Mouse (Mus musculus) hindbrain, embryonic 15.5 days (tissue): Measurements from ENCODE around the gene Wdr5. TPM values are rescaled to one million over a fixed set of nuclear protein-coding genes. Genes with fewer than 3 reads are reported as not detected.

Experiments used
- ATAC-seq: fragments of 200-750 bp; cut with Nextera tagmentation; 2 replicates; pipeline ENCODE4 v1.8.0; 2017; ENCODE audit warnings: low read depth, moderate number of reproducible peaks, moderate TSS enrichment; ENCODE audit not compliant: low FRiP score
- H3K27ac ChIP-seq: fragments of 300-500 bp; sonication (generic); replicated peaks from 2 replicates; pipeline ENCODE4 v1.5.1; 2015; ENCODE audit warnings: mild to moderate bottlenecking, inconsistent platforms
- H3K27me3 ChIP-seq: fragments of 300-500 bp; sonication (generic); 2 replicates; pipeline ENCODE4 v1.6.1; 2015; ENCODE audit warnings: control low read depth, inconsistent platforms
- H3K36me3 ChIP-seq: fragments of 300-500 bp; sonication (generic); 2 replicates; pipeline ENCODE4 v1.6.1; 2015; ENCODE audit warnings: control low read depth, inconsistent platforms
- H3K4me1 ChIP-seq: fragments of 300-500 bp; sonication (generic); replicated peaks from 2 replicates; pipeline ENCODE4 v1.6.1; 2015; ENCODE audit warnings: control low read depth, inconsistent platforms
- H3K4me2 ChIP-seq: fragments of 300-500 bp; sonication (generic); 2 replicates; pipeline ENCODE4 v1.6.1; 2015; ENCODE audit warnings: moderate library complexity, mild to moderate bottlenecking, inconsistent platforms
- H3K4me3 ChIP-seq: fragments of 300-500 bp; sonication (generic); 2 replicates; pipeline ENCODE4 v1.5.1; 2015; ENCODE audit warnings: mild to moderate bottlenecking, inconsistent platforms
- H3K9ac ChIP-seq: fragments of 300-500 bp; sonication (generic); 2 replicates; pipeline ENCODE4 v1.6.1; 2015; ENCODE audit warnings: inconsistent platforms
- H3K9me3 ChIP-seq: fragments of 300-500 bp; sonication (generic); 2 replicates; pipeline ENCODE4 v1.6.1; 2016; ENCODE audit warnings: control low read depth, inconsistent platforms
- WGBS: fragments of 180-500 bp; shearing (Covaris S2); methylation state at CpG from one replicate; pipeline ENCODE4 v1.1.7; 2015; 5-methylcytosine and 5-hydroxymethylcytosine counted together
- polyA plus RNA-seq: library from polyadenylated mRNA; unstranded; fragments of >200 nt; fragmentation: Nextera tagmentation; extraction: Ambion mirVana; gene quantifications from 2 replicates; pipeline ENCODE4 v1.2.1, GENCODE M21; 2015

Gene Wdr5
- polyA plus RNA-seq = 44.2 and 45.9 TPM in 2 replicates

- Histone ChIP-seq H3K27ac (peak within 1 kb of the TSS; percentile 91), H3K9me3 (no peaks in the 10 kb centered on the region), H3K27me3 (no peaks in the 10 kb centered on the region), H3K4me2 (peak within 1 kb of the TSS; percentile 94), H3K9ac (peak within 1 kb of the TSS; percentile 90), H3K4me1 (peaks cover 33% of the 10 kb centered on the region), H3K36me3 (peaks cover 15% of the 10 kb centered on the region), H3K4me3 (peak within 1 kb of the TSS; percentile 77)
- peak; percentile 94 for ATAC-seq
- WGBS = under 1% methylated on average over 57 of the region's 57 CpGs
Measured at GRCm38 (mm10) chr2:27514639-27515328, at the start of gene Wdr5. Wdr5 (plus strand) TSS chr2:27515157.

GRCm38 (mm10) chr2:27469292-27469990 is 45.5 kb upstream of the Wdr5 start:
- H3K27ac ChIP-seq = no peak overlapping the region
- no peaks in the 10 kb centered on the region for H3K9me3 ChIP-seq
- peaks cover 60% of the 10 kb centered on the region for H3K4me1 ChIP-seq
- no peaks in the 10 kb centered on the region for H3K27me3 ChIP-seq
- H3K4me3 ChIP-seq = no peak overlapping the region
- 83% methylated on average over 4 of the region's 4 CpGs for WGBS
- peaks cover 6% of the 10 kb centered on the region; the same call in 1 of the 2 replicates for H3K36me3 ChIP-seq
- H3K9ac ChIP-seq = no peak overlapping the region
- no peak for ATAC-seq
- no peak overlapping the region for H3K4me2 ChIP-seq

- 84% methylated on average over 3 of the region's 3 CpGs for WGBS
- H3K9me3 ChIP-seq = no peaks in the 10 kb centered on the region
- H3K4me2 ChIP-seq = no peak overlapping the region
- peaks cover 6% of the 10 kb centered on the region; the same call in 1 of the 2 replicates for H3K36me3 ChIP-seq
- H3K4me3 ChIP-seq = no peak overlapping the region
- H3K27ac ChIP-seq = no peak overlapping the region
- H3K4me1 ChIP-seq = peaks cover 61% of the 10 kb centered on the region
- no peak for ATAC-seq
- H3K9ac ChIP-seq = no peak overlapping the region
- no peaks in the 10 kb centered on the region for H3K27me3 ChIP-seq
Measured at GRCm38 (mm10) chr2:27469991-27470355, 45.0 kb upstream of the Wdr5 start.

DNA sequence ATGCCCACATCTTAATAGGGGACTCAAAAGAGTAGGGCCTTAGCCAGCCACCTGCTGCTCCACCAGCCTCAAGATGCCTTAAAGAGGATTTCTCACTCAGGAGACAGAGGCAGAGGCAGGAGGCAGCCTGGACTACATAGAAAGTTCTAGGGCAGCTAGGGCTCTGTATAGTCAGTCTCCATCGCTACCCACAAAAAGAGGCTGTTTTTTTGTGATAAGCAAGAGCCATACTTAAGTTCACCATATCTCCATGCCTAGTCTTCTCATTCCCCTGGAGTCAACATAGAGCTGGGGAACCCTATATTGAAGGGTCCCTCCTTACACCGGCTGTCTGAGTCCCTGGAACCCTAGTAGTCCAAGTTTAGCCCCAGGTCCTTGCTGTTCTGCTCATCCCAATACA is 44.4 kb upstream of the Wdr5 start:
- H3K9me3 ChIP-seq = no peaks in the 10 kb centered on the region
- H3K4me3 ChIP-seq = no peak overlapping the region
- H3K4me2 ChIP-seq = no peak overlapping the region
- no peaks in the 10 kb centered on the region for H3K27me3 ChIP-seq
- no peak for ATAC-seq
- no peak overlapping the region for H3K9ac ChIP-seq
- H3K36me3 ChIP-seq = peaks cover 3% of the 10 kb centered on the region; the same call in 1 of the 2 replicates
- H3K27ac ChIP-seq = no peak overlapping the region
- WGBS = 94% methylated on average over 2 of the region's 2 CpGs
- peaks cover 61% of the 10 kb centered on the region for H3K4me1 ChIP-seq

GRCm38 (mm10) chr2:27471170-27471584 is 43.8 kb upstream of the Wdr5 start:
- Histone ChIP-seq H3K9me3 (no peaks in the 10 kb centered on the region), H3K4me3 (no peak overlapping the region), H3K4me1 (peaks cover 63% of the 10 kb centered on the region), H3K36me3 (no peaks in the 10 kb centered on the region), H3K4me2 (no peak overlapping the region), H3K27ac (no peak overlapping the region), H3K9ac (no peak overlapping the region), H3K27me3 (no peaks in the 10 kb centered on the region)
- ATAC-seq = no peak

GRCm38 (mm10) chr2:27473061-27473765 is 41.7 kb upstream of the Wdr5 start:
- H3K9ac ChIP-seq = peak overlapping the region; percentile 82; the same call in 1 of the 2 replicates
- no peaks in the 10 kb centered on the region for H3K27me3 ChIP-seq
- peak overlapping the region; percentile 99 for H3K4me2 ChIP-seq
- no peaks in the 10 kb centered on the region for H3K9me3 ChIP-seq
- H3K4me1 ChIP-seq = peaks cover 67% of the 10 kb centered on the region
- H3K27ac ChIP-seq = no peak overlapping the region
- no peaks in the 10 kb centered on the region for H3K36me3 ChIP-seq
- WGBS = 70% methylated on average over 7 of the region's 7 CpGs
- peak overlapping the region; percentile 83 for H3K4me3 ChIP-seq
- no peak for ATAC-seq

DNA sequence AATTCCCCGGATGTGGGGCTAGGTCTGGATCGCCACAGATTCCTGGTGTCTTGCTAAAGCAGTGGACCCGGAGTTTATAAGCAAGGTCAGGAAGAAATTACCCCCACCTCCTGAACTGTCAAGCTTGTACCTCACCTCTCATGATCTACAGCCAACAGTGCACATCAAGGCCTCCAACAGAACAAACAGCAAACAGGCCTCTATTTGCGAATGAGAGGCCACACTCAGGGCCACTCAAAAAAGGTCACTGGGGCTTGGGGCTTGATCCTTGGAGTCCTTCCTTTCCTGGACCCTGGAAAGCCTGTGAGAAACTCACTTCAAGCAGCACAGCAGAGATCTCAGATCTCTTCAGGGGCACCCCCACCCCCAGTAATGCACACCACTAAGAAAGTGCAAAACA is 41.0 kb upstream of the Wdr5 start:
- peak overlapping the region; percentile 99 for H3K4me2 ChIP-seq
- ATAC-seq = no peak
- H3K9ac ChIP-seq = peak overlapping the region; percentile 82
- H3K27me3 ChIP-seq = no peaks in the 10 kb centered on the region
- H3K9me3 ChIP-seq = no peaks in the 10 kb centered on the region
- no peaks in the 10 kb centered on the region for H3K36me3 ChIP-seq
- 31% methylated on average over 4 of the region's 4 CpGs for WGBS
- no peak overlapping the region for H3K27ac ChIP-seq
- H3K4me1 ChIP-seq = peaks cover 66% of the 10 kb centered on the region
- peak overlapping the region; percentile 83 for H3K4me3 ChIP-seq

DNA sequence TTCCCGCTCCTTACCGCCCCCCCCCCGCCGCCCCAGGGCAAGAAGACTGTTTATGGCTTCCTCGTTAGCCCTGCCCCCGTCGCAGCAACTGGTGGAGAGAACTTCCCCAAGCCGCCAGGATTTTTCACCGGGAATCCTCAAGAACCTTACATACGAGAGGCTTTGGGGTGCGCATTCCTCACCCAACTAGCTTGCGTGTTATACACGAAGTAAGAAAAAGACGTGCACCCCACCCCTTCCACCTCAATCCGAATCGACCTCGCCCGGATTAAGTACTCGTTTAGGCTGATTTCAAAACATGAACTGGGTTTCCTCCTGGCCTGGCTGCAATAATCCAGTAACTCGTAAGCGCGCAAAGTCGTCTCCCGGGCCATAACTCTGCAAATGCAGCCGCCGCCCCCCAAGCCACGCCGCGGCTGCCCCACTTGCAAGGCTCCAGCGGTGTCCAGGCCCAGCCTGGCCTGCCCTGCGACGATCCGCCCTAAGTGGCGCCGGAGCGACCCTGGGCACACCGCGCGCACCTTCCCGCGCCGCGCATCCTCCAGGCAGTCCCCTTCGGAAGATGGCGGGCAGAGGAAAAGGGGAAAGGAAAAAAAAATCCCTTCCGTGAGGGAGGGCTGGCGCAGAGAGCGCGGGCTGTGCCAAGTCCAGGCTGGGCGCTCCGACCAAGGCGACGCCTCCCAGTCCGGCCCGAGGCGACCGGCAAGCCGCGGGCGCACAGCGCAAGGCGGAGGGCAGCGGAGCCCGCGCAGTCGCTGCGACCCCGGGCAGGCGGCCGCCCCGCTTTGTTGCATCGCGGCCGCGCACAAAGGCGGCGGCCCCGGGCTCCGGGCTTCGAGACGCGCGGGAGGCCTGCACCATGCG is 40.1 kb upstream of the Wdr5 start:
- peak overlapping the region; percentile 83 for H3K4me3 ChIP-seq
- H3K4me1 ChIP-seq = peaks cover 57% of the 10 kb centered on the region
- under 1% methylated on average over 75 of the region's 84 CpGs for WGBS
- H3K27ac ChIP-seq = peak overlapping the region; percentile 93
- peak overlapping the region; percentile 99 for H3K4me2 ChIP-seq
- H3K27me3 ChIP-seq = no peaks in the 10 kb centered on the region
- peak overlapping the region; percentile 82 for H3K9ac ChIP-seq
- no peaks in the 10 kb centered on the region for H3K36me3 ChIP-seq
- H3K9me3 ChIP-seq = no peaks in the 10 kb centered on the region
- ATAC-seq = peak; percentile 51

GRCm38 (mm10) chr2:27475495-27476302 is 39.3 kb upstream of the Wdr5 start:
- Histone ChIP-seq H3K9ac (peak overlapping the region; percentile 82), H3K27me3 (no peaks in the 10 kb centered on the region), H3K9me3 (no peaks in the 10 kb centered on the region), H3K27ac (peak overlapping the region; percentile 93), H3K4me2 (peak overlapping the region; percentile 99), H3K36me3 (no peaks in the 10 kb centered on the region), H3K4me1 (peaks cover 48% of the 10 kb centered on the region), H3K4me3 (peak overlapping the region; percentile 83)
- peak; percentile 99 for ATAC-seq
- WGBS = under 1% methylated on average over 87 of the region's 96 CpGs

- Histone ChIP-seq H3K4me1 (peaks cover 40% of the 10 kb centered on the region), H3K36me3 (no peaks in the 10 kb centered on the region), H3K4me2 (peak overlapping the region; percentile 99), H3K27ac (peak overlapping the region; percentile 93), H3K27me3 (no peaks in the 10 kb centered on the region), H3K4me3 (peak overlapping the region; percentile 83), H3K9ac (peak overlapping the region; percentile 58), H3K9me3 (no peaks in the 10 kb centered on the region)
- WGBS = 25% methylated on average over 11 of the region's 11 CpGs
- ATAC-seq = no peak
Measured at GRCm38 (mm10) chr2:27476303-27477192, 38.4 kb upstream of the Wdr5 start.
